18 mouse cellular contexts compared by ENCODE assay signal in genomic region chr10:107219621-107220370, GRCm38 (mm10). TPM values are rescaled to one million over a fixed set of nuclear protein-coding genes. Genes with fewer than 3 reads are reported as not detected.
"Had no signal": no experiment of that assay in that cellular context is flagged by ENCODE, and none has a peak within 500 bp of the region (broad histone marks: within the 10 kb centered on the region; RNA-seq: fewer than 3 reads in every experiment).

No protein-coding gene starts in this region.

- H3K27ac ChIP-seq: neural tube, embryonic 15.5 days; stomach, embryonic 15.5 days; stomach, postnatal 0 days had no signal

- H3K9ac ChIP-seq: neural tube, embryonic 13.5 days; neural tube, embryonic 15.5 days; stomach, embryonic 15.5 days had no signal

- H3K36me3 ChIP-seq: neural tube, embryonic 13.5 days; neural tube, embryonic 15.5 days; stomach, embryonic 15.5 days had no signal

- H3K4me1 ChIP-seq: neural tube, embryonic 15.5 days; stomach, embryonic 15.5 days had no signal

- H3K27me3 ChIP-seq: neural tube, embryonic 13.5 days; neural tube, embryonic 15.5 days; stomach, embryonic 15.5 days had no signal

- H3K4me2 ChIP-seq: neural tube, embryonic 13.5 days; neural tube, embryonic 15.5 days; stomach, embryonic 15.5 days had no signal

- H3K9me3 ChIP-seq: neural tube, embryonic 13.5 days; neural tube, embryonic 15.5 days; stomach, embryonic 15.5 days had no signal

- DNase-seq: retina, postnatal 1 day; right cerebral cortex, adult 18-20 months; right cerebral cortex, postnatal 14 days; right cerebral cortex, postnatal 25 days; right cerebral cortex, postnatal 4 days; spleen, adult 18-20 months; thymus, adult 18-20 months; thymus, adult 2 months; thymus, postnatal 14 days; thymus, postnatal 25 days; thymus, postnatal 36 days; thymus, postnatal 4 days had no signal

- H3K4me3 ChIP-seq: neural tube, embryonic 13.5 days; neural tube, embryonic 15.5 days; stomach, embryonic 15.5 days had no signal

RNA-seq across cellular contexts. Expression of gene Lin7a, which starts 51.7 kb away (rescaled TPM):
- total RNA-seq: neutrophil, adult 5-6 weeks had no signal
- polyA plus RNA-seq: spleen, adult 2 months; thymus, adult 2 months had no signal
